In the genomic region with DNA sequence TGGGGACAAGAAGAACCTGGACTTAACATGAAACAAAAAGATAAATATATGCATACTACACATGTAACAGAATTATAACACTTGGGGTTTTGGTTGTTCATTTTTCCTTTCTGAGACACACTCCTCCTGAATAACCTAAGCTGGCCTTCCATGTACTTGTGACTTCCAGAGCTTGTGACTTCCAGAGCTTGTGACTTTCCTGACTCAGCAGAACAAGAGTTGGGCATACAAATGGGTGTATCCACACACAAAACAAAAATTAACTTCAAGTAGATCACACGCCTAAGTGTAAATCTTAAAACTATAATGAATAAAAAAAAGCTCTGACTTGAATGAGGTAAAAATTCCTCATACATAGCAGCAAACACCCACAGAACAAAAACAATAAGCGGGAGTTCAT, we compare ENCODE assay signal across 23 mouse cellular contexts. TPM values are rescaled to one million over a fixed set of nuclear protein-coding genes. Genes with fewer than 3 reads are reported as not detected.
DNase-seq lines count a peak whose midpoint lies in the region; ATAC-seq and TF ChIP-seq lines count a peak whose summit lies in the region.
"Had no signal": no experiment of that assay in that cellular context is flagged by ENCODE, and none has a peak within 500 bp of the region (broad histone marks: within the 10 kb centered on the region; RNA-seq: fewer than 3 reads in every experiment).

No protein-coding gene starts in this region.

- TF ChIP-seq EP300 in CH12.LX (IDR thresholded peaks at IDR 0.05; ENCODE audit: low read length) = no peak

- ATAC-seq in inflammation-experienced regulatory T-cells, adult 6 months = no peak
- ATAC-seq: activated CD4-positive, CD25-positive, alpha-beta regulatory T cell, adult 4 months; CD4-positive, CD25-positive, alpha-beta regulatory T cell, adult 4 months; Patski had no signal

- H3K4me3 ChIP-seq in CH12.LX (replicated peaks in 1 of 3; ENCODE audit: low read depth in 2 of 3, low read length in 2 of 3, poor library complexity in 1 of 3) = no peak overlapping the region
- no peak overlapping the region for H3K4me3 ChIP-seq in ES-E14 (ENCODE audit: insufficient read depth in 1 of 2, low read depth in 1 of 2, low read length in 2 of 2, poor library complexity in 1 of 2, severe bottlenecking in 1 of 2)

- H3K4me1 ChIP-seq in CH12.LX (ENCODE audit: control insufficient read depth in 1 of 2, insufficient read depth in 2 of 2) (no peaks in the 10 kb centered on the region), ES-E14 (ENCODE audit: control insufficient read depth in 2 of 2, insufficient read depth in 2 of 2, low read length in 2 of 2, poor library complexity in 1 of 2) (0 out of 4 replicates have a peak, but pooled peaks cover 0 to 2% of the 10 kb centered on the region in 2 experiments)

- TF ChIP-seq POLR2A in CH12.LX (IDR thresholded peaks at IDR 0.05; ENCODE audit: low read depth, low read length) = no peak

- H3K9me3 ChIP-seq in CH12.LX (replicated peaks; ENCODE audit: low read length) = no peaks in the 10 kb centered on the region
- no peaks in the 10 kb centered on the region for H3K9me3 ChIP-seq in ES-E14 (ENCODE audit: control insufficient read depth, insufficient read depth, low read depth, low read length)
- H3K9me3 ChIP-seq: G1E had no signal

- H3K36me3 ChIP-seq in CH12.LX (replicated peaks in 1 of 2; ENCODE audit: control insufficient read depth in 1 of 2, insufficient read depth in 1 of 2, low read length in 1 of 2) = no peaks in the 10 kb centered on the region
- H3K36me3 ChIP-seq in ES-E14 (ENCODE audit: control insufficient read depth, insufficient read depth, low read length, poor library complexity, severe bottlenecking) = peaks cover 15% of the 10 kb centered on the region

- no peak for TF ChIP-seq CTCF in CH12.LX (conservative IDR thresholded peaks at IDR 0.05 in 1 of 2, IDR thresholded peaks at IDR 0.05 in 1 of 2; ENCODE audit: low read depth in 2 of 2, low read length in 2 of 2)

- H3K27ac ChIP-seq in CH12.LX (ENCODE audit: insufficient read depth, low read depth) (no peak overlapping the region), ES-E14 (ENCODE audit: insufficient read depth, low read depth, low read length, poor library complexity, severe bottlenecking) (no peak overlapping the region)

- no peaks in the 10 kb centered on the region for H3K27me3 ChIP-seq in CH12.LX (replicated peaks)
- H3K27me3 ChIP-seq: Patski had no signal

- dilution Hi-C loops in CH12.LX (cut with MboI; ENCODE audit: extremely low pct_ligation_motif_present, extremely low pct_unique_long_range_greater_than_20kb, low sequenced_read_pairs) = no loop called here

- H3K4me2 ChIP-seq in CH12.LX (ENCODE audit: insufficient read depth, low read depth, poor library complexity, severe bottlenecking) = no peak overlapping the region

- H3K9ac ChIP-seq in CH12.LX (ENCODE audit: insufficient read depth, low read depth) (no peak overlapping the region), ES-E14 (ENCODE audit: insufficient read depth, low read depth, low read length, poor library complexity, severe bottlenecking) (no peak overlapping the region)

- DNase-seq in CH12.LX (ENCODE audit: extremely low read depth) (no peak), ES-E14 (ENCODE audit: low read depth, low spot score) (no peak)
- peak; percentile 28 for DNase-seq in yolk sac, embryonic 10.5 days (ENCODE audit: low spot score)
- no peak for DNase-seq in ovary, postnatal 14 days (ENCODE audit: low spot score)
- no peak for DNase-seq in spleen, postnatal 36 days (ENCODE audit: low spot score in 2 of 2)
- DNase-seq: adrenal gland, adult 2 months; adrenal gland, adult 8-10 months; adrenal gland, postnatal 10 days; adrenal gland, postnatal 14 days; adrenal gland, postnatal 25 days; adrenal gland, postnatal 36 days; B cell, adult 2 months; cerebellum, adult 11 months; cerebellum, adult 11-12 months; cerebellum, adult 18-20 months; cerebellum, adult 8-10 months had no signal

- in situ Hi-C loops in CH12.LX (cut with MboI; ENCODE audit: low pct_ligation_motif_present, low pct_unique_long_range_greater_than_20kb, low sequenced_read_pairs) (no loop called here), ES-E14 (cut with MboI; ENCODE audit: low sequenced_read_pairs in 2 of 2, unreplicated experiment in 2 of 2) (no loop called here)

- H3K79me2 ChIP-seq in CH12.LX (replicated peaks; ENCODE audit: control insufficient read depth, extremely low read depth, insufficient read depth, poor library complexity, severe bottlenecking) = no peaks in the 10 kb centered on the region

- TF ChIP-seq RAD21 in CH12.LX (IDR thresholded peaks at IDR 0.05; ENCODE audit: low read depth, low read length) = no peak

TF ChIP-seq in CH12.LX, 34 proteins besides CTCF, POLR2A, EP300 and RAD21:
- peak; percentile 74 for TF ChIP-seq MAFK (IDR thresholded peaks at IDR 0.05; ENCODE audit: insufficient replicate concordance, low read length)
- TF ChIP-seq ZNF384 (IDR thresholded peaks at IDR 0.05; ENCODE audit: low read depth, low read length) = no peak
- no peak for TF ChIP-seq ZMIZ1 (IDR thresholded peaks at IDR 0.05; ENCODE audit: low read depth, low read length)

TF ChIP-seq in ES-E14, 5 proteins besides CTCF, POLR2A, EP300 and RAD21:
- TF ChIP-seq MAFK (IDR thresholded peaks at IDR 0.05; ENCODE audit: insufficient read depth, low read depth, low read length) (peak; percentile 55; the same call in 1 of the 2 replicates), HCFC1 (IDR thresholded peaks at IDR 0.05; ENCODE audit: borderline replicate concordance, insufficient read depth, low read length) (no peak)

RNA-seq across cellular contexts. Expression of a gene that starts 36.9 kb away (rescaled TPM):
- total RNA-seq in CH12.LX (2012; rRNA removed) = not detected in 2 replicates
- total RNA-seq in CH12.LX (2014; rRNA removed) = not detected in 2 replicates
- polyA plus RNA-seq in CH12.LX (2012; ENCODE audit: insufficient read length, low read depth) = 0.09 TPM in 1 of 2 replicates, not detected in the other
- total RNA-seq in ES-E14 (2012; rRNA removed) = 42.2 and 42.4 TPM in 2 replicates
- polyA plus RNA-seq in inflammation-experienced regulatory T-cells, adult 6 months (2017; shearing (Covaris generic)) = under 1 TPM in 1 of 3 experiments, not detected in 2; 0.49 TPM
- total RNA-seq: MEL had no signal
- polyA plus RNA-seq: C2C12; CD4-positive, CD25-positive, alpha-beta regulatory T cell, adult 4 months had no signal

Comparison
In these comparisons a context has a peak if more than half of its experiments do, and no peak if none do; other contexts are left out.
1. RNA of a gene that starts 36.9 kb away (total RNA-seq): 42.2 to 42.4 TPM in ES-E14; not detected in CH12.LX; every median in the first group is over 10 times any median in the second.